Mouse (Mus musculus) duodenum, adult 2 months (tissue): Measurements from ENCODE around the gene Olfr1310. TPM values are rescaled to one million over a fixed set of nuclear protein-coding genes. Genes with fewer than 3 reads are reported as not detected.

Experiments
- polyA plus RNA-seq: library from polyadenylated mRNA; depleted of rRNA; stranded (reverse); fragments of >200 nt; gene quantifications from 2 replicates; pipeline ENCODE4 v1.2.3, GENCODE M21; 2012; ENCODE audit warnings: low replicate concordance; rRNA removed

The Olfr1310 gene
- polyA plus RNA-seq, result not detected in 2 replicates

DNA sequence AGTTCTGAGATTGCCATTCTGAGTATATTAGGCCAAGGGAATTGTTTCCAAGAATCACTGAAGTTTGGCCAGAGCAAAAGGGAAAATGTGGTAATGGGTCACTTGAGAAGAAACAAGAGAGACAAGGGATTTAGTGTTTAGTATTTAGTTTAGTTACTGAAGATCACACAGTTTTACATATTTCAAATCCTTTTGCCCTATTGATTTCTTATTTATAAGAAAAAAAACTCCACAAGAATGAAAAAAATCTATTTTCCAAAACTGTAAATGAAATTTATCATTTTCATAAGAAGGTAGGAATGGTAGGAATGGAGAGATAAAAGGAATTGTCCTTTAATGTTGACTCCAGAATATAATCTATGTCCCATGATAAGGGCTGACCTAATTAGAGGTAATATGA, at the start of gene Olfr1310:
TSS of gene Olfr1310 (minus strand) at position 101 of the 400 bp plus-strand sequence.

DNA sequence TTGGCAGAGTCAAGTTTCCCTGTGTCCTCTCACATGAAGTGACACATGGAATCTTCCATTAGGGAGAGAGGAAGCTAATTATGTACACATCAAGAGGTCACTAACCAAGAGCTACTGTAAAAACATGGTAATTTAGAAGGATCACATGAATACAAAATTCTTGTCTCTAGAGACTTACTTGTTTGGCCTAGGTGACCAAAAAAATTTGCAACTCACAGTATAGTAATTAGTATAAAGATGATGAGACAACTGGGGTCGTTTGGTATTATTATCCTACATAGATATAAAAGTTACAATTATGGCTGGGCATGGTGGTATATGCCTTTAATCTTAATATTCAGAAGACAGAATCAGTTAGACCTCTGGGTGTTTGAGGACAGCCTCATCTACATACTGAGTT, 37.6 kb upstream of the Olfr1310 start, which contains the start of gene Olfr1312:
TSS of gene Olfr1312 (minus strand) at position 101 of the 400 bp plus-strand sequence.

DNA sequence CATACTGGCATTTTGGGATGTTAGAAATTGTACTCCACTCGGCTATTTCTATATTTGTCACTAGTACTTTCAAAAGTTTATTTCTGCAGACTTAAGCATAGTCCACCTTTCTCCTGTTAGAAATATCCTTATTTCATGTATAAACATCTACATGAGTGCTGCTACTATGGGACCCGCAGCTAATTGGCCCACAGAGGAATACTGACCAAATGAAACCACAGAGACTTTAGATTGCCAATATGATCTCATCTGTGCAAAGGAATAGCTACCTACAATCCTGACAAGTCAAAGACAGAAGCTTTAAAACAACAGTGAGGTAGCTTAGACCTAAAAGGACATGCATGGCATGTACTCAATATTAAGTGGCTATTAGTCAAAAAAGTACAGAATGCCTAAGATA, 11.8 kb upstream of the Olfr1310 start, which contains the start of gene Olfr1311:
TSS of gene Olfr1311 (minus strand) at position 101 of the 400 bp plus-strand sequence.

DNA sequence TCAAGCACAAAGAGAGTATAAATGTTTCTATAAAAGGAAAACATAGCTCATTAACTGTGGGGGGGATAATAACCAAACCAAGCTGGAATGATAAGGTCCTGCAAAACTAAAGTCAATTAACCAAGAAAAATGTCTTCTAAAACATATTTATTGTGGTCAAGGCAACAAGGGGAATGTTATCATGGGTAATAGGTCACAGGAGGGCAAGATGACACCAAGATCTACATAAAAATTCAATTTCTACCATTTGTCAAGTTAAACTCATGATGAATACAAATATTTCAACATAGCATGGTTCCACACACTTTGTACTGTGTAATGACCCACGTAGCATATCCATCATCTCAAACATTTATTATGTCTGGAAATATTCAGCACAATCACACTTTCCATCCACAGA, 22.3 kb downstream of the Olfr1310 start, which contains the start of gene Olfr1309:
TSS of gene Olfr1309 (minus strand) at position 101 of the 400 bp plus-strand sequence.

DNA sequence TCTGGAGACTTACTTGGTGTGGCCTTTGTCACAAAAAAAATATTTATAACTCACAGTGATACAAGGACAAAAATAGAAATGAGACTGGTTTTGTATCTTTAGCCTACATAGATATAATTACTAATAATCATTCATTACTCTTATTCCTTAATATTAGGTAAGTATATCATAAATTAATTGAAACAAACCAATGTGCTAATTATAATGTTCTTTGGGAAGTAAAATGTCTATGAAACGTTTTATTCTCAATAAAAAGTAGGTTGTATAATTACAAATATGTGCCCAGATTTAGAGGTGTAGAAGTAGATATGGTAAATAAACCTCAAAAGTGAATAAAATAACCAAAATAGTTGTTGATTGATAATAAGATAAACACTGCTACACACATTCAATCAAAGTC, 47.7 kb downstream of the Olfr1310 start, which contains the start of gene Olfr1308:
TSS of gene Olfr1308 (minus strand) at position 101 of the 400 bp plus-strand sequence.

Other genes with a start within 250 kb of the Olfr1310 start
- gene Olfr1302, start 235.3 kb downstream of the Olfr1310 start, polyA plus RNA-seq, result not detected in 2 replicates
- not detected in 2 replicates for gene Olfr1303, start 192.4 kb downstream of the Olfr1310 start, polyA plus RNA-seq
- not detected in 2 replicates for gene Olfr1305, start 135.6 kb downstream of the Olfr1310 start, polyA plus RNA-seq
- not detected in 2 replicates for gene Olfr1306, start 96.4 kb downstream of the Olfr1310 start, polyA plus RNA-seq
- not detected in 2 replicates for gene Olfr1307, start 63.3 kb downstream of the Olfr1310 start, polyA plus RNA-seq
- not detected in 2 replicates for gene Olfr1308, start 47.8 kb downstream of the Olfr1310 start, polyA plus RNA-seq
- gene Olfr1309, start 22.4 kb downstream of the Olfr1310 start, polyA plus RNA-seq, result not detected in 2 replicates
- not detected in 2 replicates for gene Olfr1311, start 11.7 kb upstream of the Olfr1310 start, polyA plus RNA-seq
- gene Olfr1312, start 37.5 kb upstream of the Olfr1310 start, polyA plus RNA-seq, result not detected in 2 replicates
- not detected in 2 replicates for gene Olfr1313, start 65.1 kb upstream of the Olfr1310 start, polyA plus RNA-seq
- gene Olfr1314, start 84.1 kb upstream of the Olfr1310 start, polyA plus RNA-seq, result not detected in 2 replicates
- not detected in 2 replicates for gene Olfr1315-ps1, start 102.7 kb upstream of the Olfr1310 start, polyA plus RNA-seq
- not detected in 2 replicates for gene Olfr1316, start 122.3 kb upstream of the Olfr1310 start, polyA plus RNA-seq
- gene Olfr1317, start 127.6 kb upstream of the Olfr1310 start, polyA plus RNA-seq, result not detected in 2 replicates
- gene Olfr1318, start 141.5 kb upstream of the Olfr1310 start, polyA plus RNA-seq, result not detected in 2 replicates
- gene Lpcat4, start 226.8 kb upstream of the Olfr1310 start, polyA plus RNA-seq, result 44.5 TPM in 2 replicates
- not detected in 2 replicates for gene Nutm1, start 246.6 kb upstream of the Olfr1310 start, polyA plus RNA-seq
- gene Nop10, start 249.2 kb upstream of the Olfr1310 start, polyA plus RNA-seq, result 27.9 and 28.0 TPM in 2 replicates